Mouse (Mus musculus) naive thymus-derived CD4-positive, alpha-beta T cell, adult 2 months (primary cell): Measurements from ENCODE around the gene Olfr806.

Experiments
- DNase-seq: peaks from one replicate; pipeline ENCODE4 v3.0.0-alpha.2; 2011; ENCODE audit warnings: low read depth

Gene Olfr806

GRCm38 (mm10) chr10:129741821-129742220, at the start of gene Olfr806:
TSS of gene Olfr806 (minus strand) at chr10:129741921.
- DNase-seq: no peak

- no peak for DNase-seq
Measured at GRCm38 (mm10) chr10:129778123-129778522, 36.4 kb upstream of the Olfr806 start.

- no peak for DNase-seq
Measured at GRCm38 (mm10) chr10:129774338-129774737, 32.6 kb upstream of the Olfr806 start, which contains the start of gene Olfr809. TSS of gene Olfr809 (plus strand) at chr10:129774638.

- DNase-seq: no peak
Measured at GRCm38 (mm10) chr10:129765182-129765581, 23.5 kb upstream of the Olfr806 start, which contains the start of gene Olfr808. TSS of gene Olfr808 (plus strand) at chr10:129765482.

GRCm38 (mm10) chr10:129757693-129758092, 16.0 kb upstream of the Olfr806 start, which contains the start of gene Olfr807:
TSS of gene Olfr807 (minus strand) at chr10:129757793.
- DNase-seq: no peak

GRCm38 (mm10) chr10:129729275-129729674, 12.4 kb downstream of the Olfr806 start, which contains the start of gene Olfr805:
TSS of gene Olfr805 (minus strand) at chr10:129729375.
- no peak for DNase-seq

GRCm38 (mm10) chr10:129702910-129703309, 38.8 kb downstream of the Olfr806 start, which contains the start of gene Olfr804:
TSS of gene Olfr804 (plus strand) at chr10:129703210.
- DNase-seq: no peak

- DNase-seq: no peak
Measured at GRCm38 (mm10) chr10:129694186-129694585, 47.5 kb downstream of the Olfr806 start, which contains the start of gene Olfr803. TSS of gene Olfr803 (minus strand) at chr10:129694286.

- no peak for DNase-seq
Measured at GRCm38 (mm10) chr10:129688069-129688468, 53.7 kb downstream of the Olfr806 start, which contains the start of gene Olfr802. TSS of gene Olfr802 (minus strand) at chr10:129688169.
